Mouse (Mus musculus) small intestine, adult 2 months (tissue): Measurements from ENCODE around the gene Siglec1. TPM values are rescaled to one million over a fixed set of nuclear protein-coding genes. Genes with fewer than 3 reads are reported as not detected.

ENCODE experiments used
- H3K27ac ChIP-seq: fragments of 200-500 bp; 2 replicates; pipeline ENCODE4 v1.5.1; 2012; ENCODE audit warnings: low read depth, low read length, control low read depth, inconsistent platforms; ENCODE audit not compliant: insufficient read depth
- H3K27me3 ChIP-seq: fragments of 200-500 bp; 2 replicates; pipeline ENCODE4 v1.6.1; 2012; ENCODE audit warnings: mild to moderate bottlenecking, moderate library complexity, low read length, inconsistent platforms; ENCODE audit not compliant: control insufficient read depth, insufficient read depth
- H3K36me3 ChIP-seq: fragments of 200-500 bp; 2 replicates; pipeline ENCODE4 v1.6.1; 2012; ENCODE audit warnings: mild to moderate bottlenecking, low read length, control low read depth, inconsistent platforms; ENCODE audit not compliant: control insufficient read depth, insufficient read depth
- H3K4me1 ChIP-seq: fragments of 200-500 bp; 2 replicates; pipeline ENCODE4 v1.6.1; 2012; ENCODE audit warnings: low read length, inconsistent platforms, mixed read lengths; ENCODE audit not compliant: control insufficient read depth, insufficient read depth, insufficient read length
- H3K4me3 ChIP-seq: fragments of 200-500 bp; 2 replicates; pipeline ENCODE4 v1.5.1; 2012; ENCODE audit warnings: low read depth, mild to moderate bottlenecking, control low read depth, inconsistent platforms, low read length, moderate library complexity
- CTCF ChIP-seq: fragments of 200-500 bp; IDR thresholded peaks from 2 replicates; pipeline ENCODE4 v1.5.1; 2012; ENCODE audit warnings: low read depth, mild to moderate bottlenecking, control low read depth, inconsistent platforms, low read length, moderate library complexity, mixed read lengths; ENCODE audit not compliant: insufficient replicate concordance, insufficient read length; ENCODE audit errors: extremely low read depth
- POLR2A ChIP-seq: fragments of 200-500 bp; IDR thresholded peaks from 2 replicates; pipeline ENCODE4 v1.6.1; 2012; ENCODE audit warnings: low read depth, mild to moderate bottlenecking, control low read depth, inconsistent platforms, low read length, moderate library complexity
- WGBS: fragments of 180-500 bp; shearing (Covaris S2); methylation state at CpG from one replicate; pipeline ENCODE4 v1.1.7; 2018; 5-methylcytosine and 5-hydroxymethylcytosine counted together
- polyA plus RNA-seq: library from polyadenylated mRNA; depleted of rRNA; stranded (reverse); fragments of >200 nt; gene quantifications from 2 replicates; pipeline ENCODE4 v1.2.3, GENCODE M21; 2012

The Siglec1 gene
- polyA plus RNA-seq, 1 experiment, result 1.9 TPM

GRCm38 (mm10) chr2:131052043-131052442, 34.5 kb downstream of the Siglec1 start:
- TF ChIP-seq POLR2A, result no peak
- no peak for TF ChIP-seq CTCF
- Histone ChIP-seq H3K27ac (no peak overlapping the region), H3K27me3 (peaks cover 26% of the 10 kb centered on the region), H3K4me1 (peaks cover 5% of the 10 kb centered on the region; the same call in 1 of the 2 replicates), H3K4me3 (no peak overlapping the region), H3K36me3 (no peaks in the 10 kb centered on the region)
- WGBS, result 48% methylated on average over 5 of the region's 5 CpGs

GRCm38 (mm10) chr2:131046025-131046424, 40.5 kb downstream of the Siglec1 start:
- 57% methylated on average over 2 of the region's 2 CpGs for WGBS
- Histone ChIP-seq H3K27me3 (peaks cover 12% of the 10 kb centered on the region), H3K4me1 (peaks cover 7% of the 10 kb centered on the region), H3K4me3 (no peak overlapping the region), H3K36me3 (no peaks in the 10 kb centered on the region), H3K27ac (no peak overlapping the region)
- TF ChIP-seq POLR2A (no peak), CTCF (no peak)

GRCm38 (mm10) chr2:131044989-131045720, 41.4 kb downstream of the Siglec1 start:
- Histone ChIP-seq H3K36me3 (no peaks in the 10 kb centered on the region), H3K4me1 (peaks cover 7% of the 10 kb centered on the region), H3K27ac (no peak overlapping the region), H3K4me3 (no peak overlapping the region), H3K27me3 (peaks cover 17% of the 10 kb centered on the region)
- 26% methylated on average over 9 of the region's 9 CpGs for WGBS
- no peak for TF ChIP-seq CTCF
- no peak for TF ChIP-seq POLR2A

GRCm38 (mm10) chr2:131044354-131044852, 42.2 kb downstream of the Siglec1 start:
- Histone ChIP-seq H3K27me3 (peaks cover 17% of the 10 kb centered on the region), H3K4me1 (peaks cover 7% of the 10 kb centered on the region), H3K4me3 (no peak overlapping the region), H3K27ac (no peak overlapping the region), H3K36me3 (no peaks in the 10 kb centered on the region)
- 12% methylated on average over 7 of the region's 7 CpGs for WGBS
- TF ChIP-seq POLR2A, result no peak
- no peak for TF ChIP-seq CTCF

- Histone ChIP-seq H3K27ac (no peak within 1 kb of the TSS), H3K36me3 (no peaks in the 10 kb centered on the region), H3K4me3 (no peak within 1 kb of the TSS), H3K27me3 (peaks cover 17% of the 10 kb centered on the region), H3K4me1 (peaks cover 7% of the 10 kb centered on the region)
- 58% methylated on average over 2 of the region's 2 CpGs for WGBS
- no peak for TF ChIP-seq POLR2A
- TF ChIP-seq CTCF, result no peak
Measured at GRCm38 (mm10) chr2:131042988-131043387, 43.6 kb downstream of the Siglec1 start, which contains the start of gene Gfra4. Gfra4 (minus strand) TSS chr2:131043088.

GRCm38 (mm10) chr2:131040854-131041825, 45.4 kb downstream of the Siglec1 start:
- no peak overlapping the region for H3K27ac ChIP-seq
- 3% methylated on average over 115 of the region's 115 CpGs for WGBS
- peaks cover 17% of the 10 kb centered on the region for H3K27me3 ChIP-seq
- peak overlapping the region; percentile 43 for H3K4me3 ChIP-seq
- TF ChIP-seq CTCF (no peak), POLR2A (no peak)
- H3K36me3 ChIP-seq, result no peaks in the 10 kb centered on the region
- peaks cover 8% of the 10 kb centered on the region for H3K4me1 ChIP-seq
